Mouse (Mus musculus): ENCODE measurements around the gene Timp3.

Gene Timp3

DNA sequence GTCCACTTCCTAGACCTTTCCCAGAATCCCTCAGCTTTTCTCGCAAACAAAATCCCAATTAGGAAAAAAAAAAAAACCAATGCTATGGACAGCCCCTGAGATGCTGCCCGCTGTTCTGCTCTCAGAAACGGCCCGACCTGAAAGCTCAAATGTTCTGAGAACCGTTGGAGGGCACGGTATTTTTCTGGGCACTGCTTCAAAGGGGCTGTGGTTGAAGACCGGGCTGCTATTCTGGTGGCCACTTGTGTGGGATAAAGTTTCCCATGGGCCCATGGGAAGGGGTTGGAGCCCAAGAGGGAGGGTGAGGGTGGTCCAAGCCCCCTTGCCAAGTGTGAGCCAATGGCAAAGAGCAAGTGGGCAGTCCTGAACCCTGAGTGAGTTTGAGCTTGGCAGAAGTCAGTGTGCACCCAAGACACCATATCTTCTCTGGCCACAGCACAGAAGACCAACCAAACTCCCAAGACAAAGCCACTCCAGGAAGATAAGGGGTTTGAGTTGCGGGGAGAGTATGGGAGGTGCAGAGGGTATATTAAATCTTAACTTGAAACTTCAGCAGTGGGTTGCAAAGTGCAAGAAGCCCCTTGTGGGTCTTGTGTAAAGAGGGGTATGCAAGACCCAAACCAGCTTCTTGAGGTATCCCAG, 29.2 kb downstream of the Timp3 start:
- DNase-seq: no peak

GRCm38 (mm10) chr10:86330993-86331680, 31.0 kb downstream of the Timp3 start:
- peak in 1 of 2 experiments; percentile 59 for DNase-seq

DNA sequence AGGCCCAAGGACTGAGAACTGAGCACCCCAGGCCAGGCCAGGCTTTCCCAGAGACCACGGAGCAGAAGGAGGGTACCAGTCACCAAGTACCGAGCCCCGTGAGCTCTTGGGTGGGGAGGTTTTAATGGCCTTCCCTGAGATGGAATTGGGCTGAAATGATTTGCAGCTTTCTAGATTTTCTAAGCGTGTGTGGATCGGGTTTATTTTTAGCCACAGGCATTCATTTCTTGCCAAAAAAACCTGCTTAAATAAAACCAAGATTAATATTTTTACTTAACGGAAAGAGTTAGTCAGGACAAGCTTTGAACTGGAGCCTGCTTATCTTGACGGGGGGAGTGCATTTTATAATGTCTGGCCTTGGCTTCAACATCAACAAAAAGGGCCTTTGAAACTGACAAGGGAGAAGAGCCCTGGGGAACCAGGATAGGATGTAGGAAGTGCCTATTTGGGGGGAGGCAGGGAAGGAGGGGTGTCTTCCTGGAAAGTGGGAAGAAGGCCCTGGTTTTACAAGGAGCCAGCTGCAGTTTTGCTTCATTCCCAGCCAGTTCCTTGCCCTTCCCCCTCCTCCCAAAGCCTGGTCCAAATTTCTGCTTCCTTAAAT, 31.6 kb downstream of the Timp3 start:
- peak; percentile 61 to 74 for DNase-seq

DNA sequence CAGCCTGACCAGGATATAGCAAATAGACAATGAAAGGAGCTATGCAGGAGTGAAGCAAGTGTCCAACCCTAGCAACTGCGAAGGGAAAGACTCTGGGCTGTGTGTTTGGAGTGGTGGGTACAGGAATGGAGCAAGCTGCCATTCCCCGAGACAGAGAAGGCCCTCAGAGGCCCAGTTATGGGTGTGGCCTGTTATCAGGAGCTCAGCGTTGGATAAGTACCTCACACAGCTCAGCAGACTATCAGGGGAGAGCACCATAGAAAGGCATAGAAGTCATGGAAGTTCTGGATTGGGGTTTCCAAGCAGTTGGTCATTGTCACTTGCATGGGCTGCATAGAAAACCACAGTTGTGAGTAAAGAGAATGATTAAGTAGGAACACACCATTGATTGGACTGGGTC, 32.8 kb downstream of the Timp3 start:
- DNase-seq: no peak

GRCm38 (mm10) chr10:86334581-86334980, 34.4 kb downstream of the Timp3 start:
- no peak for DNase-seq

DNA sequence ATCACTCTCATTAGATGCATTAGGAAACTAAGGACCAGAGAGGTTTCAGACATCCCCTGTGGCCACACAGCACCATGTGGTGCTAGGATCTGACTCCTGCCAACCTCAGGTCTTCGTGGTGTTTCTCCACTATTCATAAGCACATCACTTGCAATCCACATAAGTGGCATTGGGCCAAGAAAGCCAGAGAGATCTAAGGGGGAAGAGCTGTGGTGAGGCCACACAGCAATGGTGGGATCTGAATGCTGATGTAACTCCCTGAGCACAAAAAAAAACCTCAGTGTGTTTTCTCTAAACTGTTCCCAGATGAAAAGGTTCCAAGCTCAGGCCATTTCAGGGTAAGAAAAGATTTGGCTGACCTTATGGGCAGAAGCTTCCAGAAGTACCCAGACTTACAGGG, 36.3 kb downstream of the Timp3 start:
- peak in 1 of 2 experiments; percentile 19 for DNase-seq

GRCm38 (mm10) chr10:86337239-86337638, 37.1 kb downstream of the Timp3 start:
- DNase-seq: peak in 1 of 2 experiments; percentile 3

GRCm38 (mm10) chr10:86338121-86338715, 38.0 kb downstream of the Timp3 start:
- DNase-seq: peak in 1 of 2 experiments; percentile 8

DNA sequence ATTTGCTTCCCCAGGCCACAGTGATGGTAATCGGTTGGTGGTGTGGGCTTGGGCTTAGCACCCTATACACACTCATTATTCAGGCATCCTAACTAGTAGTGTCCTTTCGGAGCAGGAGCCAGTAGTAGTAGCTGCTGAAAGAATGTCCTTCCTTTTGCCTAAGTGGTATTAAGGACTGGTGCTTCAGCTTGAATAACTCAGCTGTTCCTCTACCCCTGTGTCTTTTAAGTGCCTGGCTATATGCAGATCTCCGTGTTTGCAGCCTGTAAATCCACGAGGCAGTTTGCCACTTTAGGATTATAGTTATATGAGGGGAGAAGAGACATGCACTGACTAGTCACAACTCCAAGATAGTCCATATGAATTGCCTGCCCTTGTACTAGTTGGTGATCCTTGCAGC, 38.9 kb downstream of the Timp3 start:
- no peak for DNase-seq

DNA sequence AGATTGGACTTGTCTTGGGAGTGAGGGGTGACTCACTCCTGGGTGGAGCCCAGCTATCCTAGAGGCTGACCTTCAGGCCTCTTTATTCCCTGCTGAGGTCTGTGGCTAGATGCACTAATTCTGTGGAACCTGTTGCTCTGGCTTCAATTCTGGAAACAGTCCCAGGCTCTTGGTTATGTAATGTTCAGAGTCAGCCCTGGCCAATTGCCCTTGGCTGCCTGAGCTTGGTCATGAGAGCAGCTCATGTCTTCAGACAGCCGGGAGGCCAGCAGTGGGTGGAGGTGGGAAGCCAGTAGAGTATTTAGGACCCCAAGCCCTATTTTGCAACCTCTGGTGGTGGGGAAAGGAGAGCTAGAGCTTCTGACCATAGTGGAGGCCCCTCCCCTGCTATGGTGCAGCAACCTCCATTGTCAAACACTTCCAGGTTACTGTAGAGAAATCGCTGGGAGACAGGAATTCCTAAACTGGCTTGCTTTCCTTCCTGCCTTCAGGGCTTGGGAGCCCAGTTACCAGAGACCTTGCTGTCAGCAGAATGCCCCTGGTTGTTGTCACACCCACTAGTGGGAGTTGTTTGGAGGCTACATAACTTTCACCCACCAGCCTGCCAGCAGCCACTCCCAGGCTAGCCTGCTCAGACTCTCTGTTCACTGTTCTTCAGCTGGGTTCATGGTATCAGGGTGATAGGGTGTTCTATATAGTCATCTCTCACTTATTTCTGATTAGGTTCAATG, 39.6 kb downstream of the Timp3 start:
- peak; percentile 92 to 98 for DNase-seq

DNA sequence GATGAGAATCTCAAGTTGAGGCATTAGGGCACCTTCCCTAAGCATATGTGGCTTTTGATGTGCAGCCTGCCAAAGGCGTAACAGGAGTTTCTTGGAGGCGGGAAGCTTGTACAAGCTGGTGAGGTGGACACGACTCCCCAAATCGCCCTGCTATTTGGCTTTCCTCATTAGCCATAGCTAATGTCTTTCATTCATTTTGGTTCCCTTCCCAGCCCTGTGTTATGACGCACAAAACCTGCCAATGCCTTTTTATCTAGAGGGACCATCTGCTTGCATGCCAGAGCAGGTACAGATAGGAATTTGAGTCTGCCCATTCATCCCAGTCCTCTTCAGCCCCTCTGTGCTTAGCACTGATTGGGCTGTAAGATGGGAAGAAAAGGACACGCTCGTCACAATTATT, 40.2 kb downstream of the Timp3 start:
- peak in 1 of 2 experiments; percentile 13 for DNase-seq

DNA sequence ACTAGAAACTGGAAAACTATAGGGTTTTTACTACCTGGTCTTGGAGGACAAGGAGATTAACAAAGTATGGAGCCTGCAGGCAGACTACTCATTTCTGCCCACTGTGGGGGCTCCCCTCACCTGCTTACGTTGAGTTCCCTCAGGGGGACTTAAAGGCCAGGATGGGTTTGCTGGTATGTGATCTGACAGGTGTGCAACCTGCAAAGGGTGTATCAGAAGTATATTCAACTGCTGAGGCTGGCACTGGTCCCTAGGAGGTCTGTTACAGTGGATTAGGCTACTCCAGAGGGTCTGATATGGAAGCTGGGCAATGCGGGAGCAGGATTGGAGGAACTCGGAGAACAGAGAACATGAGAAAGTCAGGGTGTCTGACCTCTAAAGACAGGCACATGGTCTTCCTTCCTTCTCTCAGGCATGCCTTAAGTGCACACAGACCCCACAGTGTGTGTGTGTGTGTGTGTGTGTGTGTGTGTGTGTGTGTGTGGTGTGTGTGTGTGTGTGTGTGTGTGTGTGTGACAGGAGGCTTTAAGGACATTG, 40.9 kb downstream of the Timp3 start:
- peak in 1 of 2 experiments; percentile 29 for DNase-seq

GRCm38 (mm10) chr10:86341589-86341988, 41.4 kb downstream of the Timp3 start:
- peak; percentile 77 to 91 for DNase-seq

DNA sequence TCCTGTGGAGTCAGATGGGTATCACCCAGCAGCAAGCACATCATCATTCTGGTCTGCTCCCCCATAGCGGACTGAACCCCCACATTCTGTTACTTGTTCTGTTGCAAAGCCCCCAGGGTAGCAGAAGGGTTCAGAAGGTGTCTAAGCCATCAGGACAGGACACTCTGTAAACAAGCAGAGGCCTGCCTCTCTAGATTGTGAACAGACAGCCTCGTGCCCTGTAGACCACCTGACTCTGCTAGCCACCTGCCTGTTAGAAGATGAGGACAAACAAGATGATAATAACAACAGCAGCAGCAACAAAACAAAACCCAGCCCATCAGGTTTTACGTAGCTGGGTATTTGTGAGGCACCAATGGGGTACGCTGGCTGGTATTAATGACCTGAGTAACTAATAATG, 42.0 kb downstream of the Timp3 start:
- peak in 1 of 2 experiments; percentile 14 for DNase-seq

GRCm38 (mm10) chr10:86342713-86343112, 42.5 kb downstream of the Timp3 start:
- peak in 1 of 2 experiments; percentile 14 for DNase-seq

- peak in 1 of 2 experiments; percentile 5 for DNase-seq
Observed at GRCm38 (mm10) chr10:86343362-86343761, 43.2 kb downstream of the Timp3 start.

DNA sequence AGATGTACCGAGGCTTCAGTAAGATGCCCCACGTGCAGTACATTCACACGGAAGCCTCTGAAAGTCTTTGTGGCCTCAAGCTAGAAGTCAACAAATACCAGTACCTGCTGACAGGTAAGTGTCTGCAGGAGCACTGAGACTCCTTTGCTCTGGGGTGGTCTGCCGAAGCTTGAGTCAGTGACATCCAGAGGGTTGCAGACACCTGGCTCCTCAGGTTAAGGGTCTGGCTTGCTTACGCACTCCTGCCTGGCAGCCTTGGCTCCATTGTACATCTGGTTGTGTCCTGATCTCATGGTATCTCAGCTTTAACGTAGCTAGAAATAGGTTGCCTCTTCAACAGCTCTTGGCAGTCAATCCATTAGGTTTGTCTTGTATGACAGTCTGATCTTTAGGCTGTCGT, 43.8 kb downstream of the Timp3 start:
- peak in 1 of 2 experiments; percentile 3 for DNase-seq

GRCm38 (mm10) chr10:86344654-86345053, 44.5 kb downstream of the Timp3 start:
- peak in 1 of 2 experiments; percentile 51 for DNase-seq

DNA sequence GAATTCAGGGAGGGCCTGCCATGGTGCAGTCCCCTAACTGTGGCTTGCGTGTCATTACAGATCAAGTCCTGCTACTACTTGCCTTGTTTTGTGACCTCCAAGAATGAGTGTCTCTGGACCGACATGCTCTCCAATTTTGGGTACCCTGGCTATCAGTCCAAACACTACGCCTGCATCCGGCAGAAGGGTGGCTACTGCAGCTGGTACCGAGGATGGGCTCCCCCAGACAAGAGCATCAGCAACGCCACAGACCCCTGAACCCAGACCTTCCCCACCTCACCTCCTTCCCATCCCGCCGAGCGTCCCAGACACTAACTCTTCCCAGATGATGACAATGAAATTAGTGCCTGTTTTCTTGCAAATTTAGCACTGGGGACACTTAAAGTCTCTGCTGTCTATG, 45.5 kb downstream of the Timp3 start:
- peak in 1 of 2 experiments; percentile 6 for DNase-seq

DNA sequence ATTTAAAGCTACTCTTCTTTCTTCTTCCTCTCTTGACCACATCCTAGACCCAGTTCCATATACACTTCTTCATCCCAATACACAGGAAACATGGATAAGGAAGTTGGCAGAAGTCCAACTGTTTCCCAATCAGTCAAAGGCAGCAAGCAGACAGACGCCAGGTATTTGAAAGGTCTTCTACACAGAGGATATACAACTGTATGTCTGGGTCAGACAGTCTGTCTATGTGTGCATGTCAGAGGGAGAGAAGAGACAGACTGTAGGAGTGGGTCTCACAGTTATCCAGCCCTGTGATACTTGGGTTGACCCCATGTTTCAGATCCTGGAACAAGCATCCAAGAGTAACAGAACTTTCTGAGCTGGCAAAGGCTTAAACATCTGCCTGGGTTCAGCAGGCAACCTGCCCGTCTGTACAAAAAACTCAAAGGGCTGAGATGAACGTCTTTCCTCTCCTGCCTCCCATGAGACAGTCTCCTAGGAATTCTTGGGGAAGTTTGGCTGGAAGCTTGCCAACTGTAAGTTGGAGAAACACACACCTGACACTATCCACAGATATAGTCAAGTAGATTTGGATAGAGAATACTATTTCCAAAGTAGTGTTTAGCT, 46.2 kb downstream of the Timp3 start:
- DNase-seq: peak in 1 of 2 experiments; percentile 16

DNA sequence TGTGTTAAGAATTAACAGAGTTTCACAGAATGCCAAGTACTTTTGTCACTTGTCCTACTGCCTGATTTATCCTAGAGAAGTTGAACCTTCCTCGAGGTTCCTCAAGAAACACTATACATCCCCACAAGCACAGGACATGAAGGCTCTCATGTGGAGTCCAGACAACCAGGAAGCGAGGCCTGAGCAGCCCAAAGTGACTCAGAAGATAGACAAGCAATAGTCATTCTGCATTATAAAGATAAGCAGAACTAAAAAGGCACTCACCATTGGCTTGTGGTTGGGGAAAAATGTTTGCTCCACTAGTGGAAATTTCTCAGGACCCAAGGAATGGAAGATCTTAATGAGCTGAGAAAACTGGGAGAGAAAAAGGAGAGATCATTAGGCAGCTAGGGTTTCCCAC, 51.1 kb downstream of the Timp3 start:
- DNase-seq: peak in 1 of 2 experiments; percentile 9

GRCm38 (mm10) chr10:86352521-86352920, 52.3 kb downstream of the Timp3 start:
- DNase-seq: no peak
